Mouse (Mus musculus) thymus, postnatal 14 days (tissue): Measurements from ENCODE around the gene Klb.
A peak's percentile ranks its signal among the peaks of the same experiment; 100 is the strongest.
"Not testable (repeated sequence)": the region's sequence is repeated elsewhere in the genome, so short reads cannot be mapped to it uniquely, and the experiment has no call there.

Source experiments
- DNase-seq: peaks from one replicate; pipeline ENCODE4 v3.0.0; 2021

Klb gene

DNA sequence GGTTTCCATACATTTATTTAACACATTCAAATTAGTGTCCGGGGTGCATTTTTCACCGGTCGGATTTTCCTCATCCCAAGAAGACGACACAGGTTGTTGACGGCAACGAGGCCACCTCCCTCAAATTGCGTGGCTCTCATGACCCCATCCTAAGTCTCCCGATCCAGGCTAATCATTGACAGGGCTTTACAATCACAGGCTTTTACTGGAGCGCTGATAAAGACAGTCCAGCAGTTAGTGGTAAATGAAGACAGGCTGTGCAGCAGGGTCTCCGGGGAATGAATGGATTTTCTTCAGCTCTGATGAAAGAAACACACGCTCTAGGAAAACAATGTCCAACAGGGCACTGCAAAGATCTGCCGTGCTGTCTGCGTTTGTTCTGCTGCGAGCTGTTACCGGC is at the start of gene Klb:
TSS of gene Klb (plus strand) at position 147 of the 400 bp plus-strand sequence.
- DNase-seq: no peak

DNA sequence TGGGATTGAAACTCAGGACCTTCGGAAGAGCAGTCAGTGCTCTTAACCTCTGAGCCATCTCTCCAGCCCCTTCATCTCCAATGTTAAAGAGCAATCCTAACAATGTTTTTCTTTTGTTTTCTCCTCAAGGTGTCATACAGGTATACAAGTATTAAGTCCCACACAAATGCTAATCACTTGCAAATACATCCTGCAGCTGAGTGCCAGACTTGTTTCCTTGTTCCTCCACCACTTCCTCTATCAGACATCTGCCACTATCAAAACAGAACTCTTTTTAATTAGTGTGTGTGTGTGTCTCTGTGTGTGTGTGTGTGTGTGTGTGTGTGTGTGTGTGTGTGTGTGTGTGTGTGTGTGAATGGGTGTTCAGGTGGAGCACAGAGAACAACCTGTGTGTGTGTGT is 48.5 kb upstream of the Klb start:
- DNase-seq: not testable (repeated sequence)

DNA sequence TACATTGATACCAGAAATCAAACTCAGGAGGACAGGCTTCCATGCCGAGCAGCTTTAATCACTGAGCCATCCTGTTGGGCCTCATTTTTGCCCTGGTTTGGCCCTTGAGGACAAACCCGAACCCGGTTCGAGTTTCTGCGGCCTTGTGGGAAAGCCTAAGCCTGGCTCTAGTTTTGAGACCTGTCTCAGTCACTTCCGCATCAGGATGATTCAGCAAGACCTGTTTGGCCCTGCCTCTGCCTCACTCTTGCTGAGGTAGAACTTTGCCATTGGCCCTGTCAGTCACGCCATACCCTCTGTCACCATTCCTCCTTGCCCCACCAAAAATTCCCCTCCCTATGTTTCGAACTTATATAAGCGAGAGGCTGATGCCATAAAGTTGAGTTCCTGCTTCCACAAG is 48.0 kb upstream of the Klb start:
- no peak for DNase-seq

DNA sequence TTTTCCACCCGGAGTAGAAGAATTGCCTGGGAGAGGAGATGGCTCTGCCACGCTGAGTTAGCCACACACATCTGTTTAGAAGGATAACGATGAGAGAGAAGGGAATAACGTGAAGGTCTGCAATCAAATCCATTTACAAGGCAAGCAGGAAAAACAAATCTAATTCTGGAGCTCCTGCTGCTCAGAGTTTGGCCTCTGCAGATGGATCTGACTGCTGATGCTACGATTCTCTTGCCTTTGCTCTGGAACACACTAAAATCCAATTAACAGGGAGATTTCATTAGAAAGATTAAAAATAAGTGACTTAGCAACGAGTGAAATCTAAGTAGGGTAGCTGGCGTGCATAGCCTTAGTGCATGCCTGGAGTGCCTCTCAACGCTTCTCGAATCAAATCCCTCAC is 42.6 kb upstream of the Klb start:
- DNase-seq: no peak

DNA sequence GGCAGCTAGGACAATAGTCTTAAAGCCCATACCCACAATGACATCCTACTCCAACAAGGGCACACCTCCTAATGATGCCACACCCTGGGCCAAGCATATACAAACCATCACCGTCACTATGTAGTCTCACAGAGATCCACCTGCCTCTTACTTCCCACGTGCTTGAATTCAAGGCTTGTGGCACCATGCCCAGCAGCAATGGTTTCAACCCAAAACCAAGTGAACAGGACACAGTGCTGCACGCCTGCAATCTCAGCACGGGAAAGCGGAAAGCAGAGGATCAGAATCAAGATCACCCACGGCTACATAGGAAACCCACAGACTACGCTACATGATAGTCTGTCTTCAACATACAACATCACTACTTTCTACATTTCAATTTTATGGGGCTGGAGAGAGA is 39.9 kb upstream of the Klb start:
- no peak for DNase-seq

DNA sequence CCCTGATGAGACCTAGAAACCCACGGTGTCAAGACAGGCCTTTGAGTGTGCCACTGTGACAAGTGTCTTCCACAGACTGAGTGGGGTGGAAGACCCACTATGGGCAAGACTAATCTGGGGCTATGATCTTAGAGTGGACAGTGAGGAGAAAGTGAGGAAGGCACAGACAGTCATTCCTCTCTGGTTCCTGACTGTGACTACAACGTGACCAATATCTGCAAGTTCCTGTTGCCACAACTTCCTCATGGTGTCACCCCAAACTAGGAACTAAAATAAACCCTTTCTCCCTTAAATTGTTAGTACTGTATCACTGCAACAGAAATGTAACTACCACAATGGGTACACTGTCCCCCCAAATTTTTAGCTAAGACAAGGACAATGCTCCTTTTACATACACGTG is 39.2 kb upstream of the Klb start:
- DNase-seq: no peak

DNA sequence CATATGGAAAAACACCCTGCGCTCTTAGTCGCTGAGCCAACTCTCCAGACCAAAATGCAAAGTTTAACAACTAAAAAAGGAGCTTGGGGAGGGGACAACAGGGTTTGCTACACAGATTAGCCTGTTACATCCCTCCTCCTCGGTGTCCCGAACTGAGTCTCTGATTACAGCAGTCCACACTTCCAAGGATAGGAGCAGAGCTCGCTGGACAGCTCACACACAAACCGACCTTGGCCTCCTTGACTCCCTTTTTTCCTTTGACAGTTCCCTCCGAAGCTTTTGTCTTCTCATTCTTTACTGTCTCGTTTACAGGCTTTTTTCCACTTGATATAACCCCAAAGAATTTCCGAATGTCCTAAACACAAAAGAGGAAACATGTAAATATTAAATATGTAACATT is 28.9 kb upstream of the Klb start:
- no peak for DNase-seq

DNA sequence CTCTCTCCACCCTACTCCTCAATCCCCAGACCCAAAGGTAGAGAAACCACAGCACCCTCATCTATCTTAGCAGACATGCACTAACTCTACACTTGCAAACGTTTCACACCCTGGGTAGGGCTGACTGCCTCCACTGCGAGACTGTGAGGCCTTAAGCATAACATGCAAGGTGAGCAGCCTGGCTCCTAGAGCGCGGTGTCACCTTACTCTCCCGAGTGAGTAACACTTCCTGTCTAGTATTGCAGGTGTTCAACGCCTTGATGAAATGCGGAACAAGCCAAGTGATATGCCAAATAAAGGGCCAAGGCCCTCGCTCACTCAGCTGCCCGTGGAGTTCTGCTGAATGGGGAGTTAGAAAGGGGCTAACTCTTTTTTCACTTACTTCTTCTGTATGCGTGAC is 25.9 kb upstream of the Klb start:
- DNase-seq: peak; percentile 40

DNA sequence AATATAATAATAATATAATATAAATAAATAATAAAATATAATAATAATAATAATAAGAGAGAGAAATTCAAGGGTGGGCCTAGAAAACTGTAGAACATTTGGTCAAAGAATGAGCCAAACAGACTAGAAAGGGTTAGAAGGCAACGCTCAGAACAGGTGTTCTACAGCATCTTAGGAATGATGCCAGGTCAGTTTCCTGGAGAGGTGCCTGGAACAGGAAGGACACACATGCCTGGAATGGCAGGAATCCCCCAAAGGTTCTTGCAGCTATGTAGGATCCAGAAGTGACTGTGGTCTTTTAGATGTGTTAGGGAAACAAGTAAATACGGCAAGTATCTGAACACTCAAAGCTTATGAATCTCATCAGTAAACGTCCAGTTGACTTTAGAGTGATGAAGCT is 23.8 kb upstream of the Klb start:
- no peak for DNase-seq

DNA sequence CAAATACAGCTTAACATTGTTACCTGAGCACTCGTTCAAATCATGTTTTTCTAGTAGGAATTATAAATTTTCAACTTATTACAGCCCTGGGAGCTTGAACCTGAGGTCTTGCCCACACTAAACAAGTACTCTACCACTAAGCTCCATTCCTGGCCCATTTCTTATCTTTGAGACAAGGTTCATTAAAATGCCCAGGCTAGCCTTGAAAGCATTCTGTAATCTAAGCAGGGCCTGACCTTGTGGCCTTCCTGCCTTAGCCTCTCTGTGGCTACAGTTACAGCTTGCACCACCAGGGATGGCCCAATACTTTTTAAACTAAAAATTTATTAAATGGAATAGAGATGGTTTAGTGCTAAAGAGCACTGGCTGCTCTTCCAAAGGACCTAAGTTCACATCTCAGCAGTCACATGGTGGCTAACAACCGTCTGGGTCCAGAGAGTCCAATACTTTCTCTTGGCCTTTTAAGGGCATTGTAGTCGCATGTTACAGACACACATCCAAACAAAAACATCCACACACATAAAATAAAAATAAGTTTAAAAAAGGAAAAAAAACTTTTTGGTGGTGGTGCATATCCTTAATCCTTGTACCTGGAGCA is 23.3 kb upstream of the Klb start:
- DNase-seq: no peak

DNA sequence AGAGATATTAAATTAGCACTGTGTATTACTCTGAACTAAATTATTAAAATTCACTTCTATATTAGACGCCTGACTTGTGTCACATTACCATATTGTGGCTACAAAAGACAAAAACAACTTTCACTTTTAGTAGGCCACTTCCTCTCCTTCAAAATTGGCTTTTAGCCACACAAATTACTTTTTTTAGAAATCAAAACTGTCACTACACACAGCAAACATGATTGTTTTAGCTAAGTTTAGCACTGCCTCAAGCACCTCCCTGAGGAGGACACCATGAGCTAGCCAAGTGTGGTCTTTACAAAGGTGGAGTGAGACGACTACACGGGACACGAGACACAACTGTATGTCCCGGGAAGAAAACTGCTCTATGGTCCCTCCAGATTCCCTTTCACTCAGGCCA is 21.9 kb upstream of the Klb start:
- no peak for DNase-seq

DNA sequence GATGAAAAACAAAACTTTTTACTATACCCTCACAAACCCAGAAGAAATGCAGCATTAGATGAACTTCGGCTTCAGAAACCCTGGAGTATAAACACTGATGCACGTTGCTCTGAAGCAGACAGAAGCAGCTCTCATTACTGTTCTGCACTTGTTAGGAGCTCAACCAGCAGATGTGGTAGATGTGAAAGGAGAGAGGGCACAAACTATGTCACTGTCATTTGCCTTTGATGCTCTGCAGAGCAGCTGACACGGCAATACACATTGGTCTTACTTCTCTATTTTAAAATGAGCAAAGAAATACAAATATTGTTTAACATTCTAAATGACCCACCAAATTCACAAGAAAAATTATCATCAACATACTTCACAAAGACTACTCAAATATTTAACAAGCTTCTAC is 18.1 kb upstream of the Klb start:
- DNase-seq: no peak

DNA sequence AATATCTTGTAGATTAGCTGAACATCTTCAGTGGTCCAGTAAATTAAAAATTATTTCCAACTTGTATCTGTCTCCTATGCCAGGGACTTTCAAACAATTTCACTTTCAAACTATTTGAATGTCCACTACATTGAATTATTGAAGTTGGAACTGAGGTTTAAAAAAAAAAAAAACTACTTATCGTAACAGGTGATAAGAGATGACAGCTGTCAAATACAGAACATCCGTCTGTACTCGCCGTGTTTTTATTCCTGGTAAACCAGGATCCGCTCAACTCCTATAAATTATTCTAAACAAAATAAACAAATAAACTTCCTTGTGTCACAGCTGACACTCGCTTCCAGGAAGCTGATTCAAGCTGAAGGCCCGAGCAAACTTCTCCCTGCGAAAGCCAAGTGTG is 13.3 kb upstream of the Klb start:
- DNase-seq: no peak

DNA sequence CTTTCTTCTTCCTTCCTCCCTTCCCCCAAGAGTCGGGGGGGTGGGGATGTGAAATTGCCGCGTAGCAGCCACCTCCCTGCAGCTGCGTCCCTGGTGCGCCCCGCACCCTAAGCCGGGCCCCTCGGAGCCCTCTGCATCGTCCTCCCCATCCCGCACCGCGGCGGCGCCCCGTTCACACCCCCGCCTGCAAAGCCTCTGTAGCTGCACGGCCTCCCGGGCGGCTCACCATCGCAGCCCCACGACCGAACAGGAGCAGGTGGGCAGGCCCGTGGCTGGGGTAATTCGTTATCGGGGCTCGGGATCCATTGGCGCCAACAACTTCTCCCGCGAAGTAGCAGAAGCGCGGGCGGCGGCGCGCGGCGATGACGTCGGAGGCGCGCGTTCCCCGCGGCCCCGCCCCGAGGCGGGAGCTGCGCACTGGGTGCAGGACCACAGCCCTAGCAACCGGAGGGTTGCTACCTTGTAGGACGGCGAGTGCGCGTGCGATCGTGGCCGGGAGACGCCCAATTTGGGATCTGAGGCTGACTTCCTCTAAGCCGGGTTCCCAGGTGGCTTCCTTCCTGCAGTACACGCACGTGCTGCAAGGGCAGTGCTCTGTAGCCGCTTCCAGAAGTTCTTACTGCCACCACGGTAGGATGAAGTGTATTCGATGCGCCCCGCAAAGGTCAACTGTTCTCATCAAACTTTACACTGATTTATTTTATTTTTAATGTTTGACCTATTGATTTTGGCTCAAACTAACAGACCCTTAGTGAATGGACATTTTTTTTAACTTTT is 12.6 kb upstream of the Klb start, which contains the start of gene Rfc1:
TSS of gene Rfc1 (minus strand) at position 373 of the 777 bp plus-strand sequence.
- peak; percentile 89 for DNase-seq

DNA sequence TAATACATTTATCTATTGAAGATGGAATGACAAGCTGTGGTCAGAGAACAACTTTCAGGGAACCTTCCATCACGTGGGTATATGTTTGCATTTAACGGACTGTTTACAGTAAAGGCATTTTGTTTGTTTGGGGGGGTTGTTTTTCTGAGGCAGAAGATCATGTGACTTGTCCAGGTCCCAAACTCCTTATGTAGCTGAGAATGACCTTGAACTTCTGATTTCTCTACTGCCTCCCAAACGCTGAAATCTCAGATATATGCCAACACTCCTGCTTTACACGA is 12.1 kb upstream of the Klb start:
- DNase-seq: no peak

DNA sequence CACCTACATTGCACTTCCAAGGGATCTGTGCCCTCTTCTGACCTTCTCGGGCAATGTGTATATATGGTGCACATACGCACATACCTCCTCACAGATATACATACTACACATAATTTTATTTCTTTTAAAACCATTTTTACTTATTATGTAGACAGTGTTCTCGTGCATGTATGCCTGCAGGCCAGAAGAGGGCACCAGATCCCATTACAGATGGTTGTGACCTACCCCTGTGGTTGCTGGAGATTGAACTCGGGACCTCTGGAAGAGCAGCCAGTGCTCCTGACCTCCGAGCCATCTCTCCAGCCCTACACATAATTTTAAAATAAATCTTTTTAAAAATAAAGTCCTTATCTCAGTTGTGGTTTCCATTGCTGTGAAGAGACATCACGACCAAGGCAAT is 9.7 kb upstream of the Klb start:
- DNase-seq: peak; percentile 22

DNA sequence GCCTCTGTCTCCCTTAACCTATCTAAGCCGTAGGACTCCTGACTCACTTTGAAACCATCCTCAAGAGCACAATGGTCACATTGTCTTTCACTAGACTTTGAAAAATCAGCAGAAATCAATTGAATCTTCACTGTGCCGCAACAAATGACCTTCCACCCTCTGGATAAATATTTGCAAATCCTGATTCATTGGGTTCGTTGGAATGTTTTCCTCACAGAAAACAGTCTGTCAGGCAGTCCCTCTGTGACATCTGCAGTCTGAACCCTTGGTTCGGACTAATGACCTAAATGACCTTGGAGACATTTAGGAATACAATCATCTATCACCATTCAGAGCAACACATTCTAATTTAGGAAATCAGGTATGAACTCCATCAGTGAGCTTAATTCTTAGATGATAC is 7.9 kb upstream of the Klb start:
- no peak for DNase-seq

DNA sequence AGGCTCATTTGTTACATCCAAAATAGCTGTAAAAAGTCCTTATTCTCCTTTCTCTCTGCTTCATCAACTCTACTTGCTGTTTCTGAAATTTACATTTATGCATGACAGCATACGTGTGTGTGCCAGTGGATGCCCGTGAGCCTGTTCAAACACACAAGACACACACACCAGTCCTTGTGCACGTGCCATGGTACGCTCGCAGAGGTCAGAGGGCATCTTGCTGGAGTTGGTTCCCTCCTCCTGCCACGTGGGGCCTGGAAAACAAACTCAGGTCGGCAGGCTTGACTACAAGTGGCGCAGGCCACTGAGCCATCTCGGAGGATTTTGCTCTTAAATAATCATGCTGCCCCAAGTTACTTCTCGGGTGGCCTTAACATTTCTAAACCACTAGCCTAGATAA is 2.4 kb downstream of the Klb start:
- no peak for DNase-seq

DNA sequence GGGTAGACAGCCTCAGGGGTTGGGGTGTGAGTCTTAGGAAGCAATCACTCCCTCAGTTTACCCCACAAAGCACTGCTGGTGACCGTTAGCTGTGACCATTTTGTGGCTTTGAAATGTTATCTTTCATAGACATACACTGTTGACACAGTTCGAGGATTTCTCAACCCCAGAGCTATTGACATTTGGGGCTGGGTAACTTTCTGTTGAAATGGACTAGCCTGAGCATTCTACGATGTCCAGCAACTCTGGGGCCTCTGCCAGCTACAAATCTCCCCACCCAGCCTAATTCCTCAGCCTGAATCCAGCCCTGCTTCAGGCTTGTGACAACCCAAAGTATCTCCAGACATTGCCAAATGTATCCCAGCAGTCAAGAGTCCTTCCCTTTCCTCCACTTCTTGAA is 6.0 kb downstream of the Klb start:
- DNase-seq: no peak

DNA sequence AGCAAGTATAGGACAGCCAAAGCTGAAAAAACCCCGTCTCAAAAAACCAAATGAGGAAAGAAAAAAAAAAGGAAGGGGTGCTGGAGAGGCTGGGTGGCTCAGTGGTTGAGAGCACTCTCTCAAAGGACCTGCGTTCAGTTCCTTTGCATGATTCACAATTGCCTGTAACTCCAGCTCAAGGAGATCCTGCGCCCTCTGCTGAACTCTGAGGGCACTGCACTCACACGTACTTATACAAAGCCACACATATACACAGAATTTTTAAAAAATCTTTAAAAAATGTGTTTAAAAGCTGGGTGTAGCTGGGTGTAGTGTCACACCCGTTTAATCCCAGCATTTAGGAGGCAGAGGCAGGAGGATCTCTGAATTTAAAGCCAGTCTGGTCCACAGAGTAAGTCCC is 6.9 kb downstream of the Klb start:
- DNase-seq: no peak

DNA sequence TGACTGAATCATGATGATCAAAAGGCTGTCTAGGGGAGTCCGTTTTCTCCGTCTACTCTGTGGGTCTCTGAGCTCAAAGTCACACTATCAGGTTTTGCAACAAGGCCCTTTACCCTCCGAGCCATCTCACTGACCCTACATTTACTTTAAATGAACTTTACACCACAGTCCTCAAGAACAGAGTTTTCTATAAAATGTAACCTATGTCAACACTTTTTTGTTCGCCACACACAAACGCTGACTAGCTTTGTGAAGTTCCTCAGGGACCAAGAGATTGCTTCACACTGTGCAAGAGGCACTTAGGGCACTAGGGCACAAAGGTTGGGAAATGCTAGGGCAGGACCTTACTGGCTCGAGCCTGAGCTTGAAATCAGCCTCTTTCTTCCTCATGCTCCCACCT is 8.7 kb downstream of the Klb start:
- DNase-seq: no peak

DNA sequence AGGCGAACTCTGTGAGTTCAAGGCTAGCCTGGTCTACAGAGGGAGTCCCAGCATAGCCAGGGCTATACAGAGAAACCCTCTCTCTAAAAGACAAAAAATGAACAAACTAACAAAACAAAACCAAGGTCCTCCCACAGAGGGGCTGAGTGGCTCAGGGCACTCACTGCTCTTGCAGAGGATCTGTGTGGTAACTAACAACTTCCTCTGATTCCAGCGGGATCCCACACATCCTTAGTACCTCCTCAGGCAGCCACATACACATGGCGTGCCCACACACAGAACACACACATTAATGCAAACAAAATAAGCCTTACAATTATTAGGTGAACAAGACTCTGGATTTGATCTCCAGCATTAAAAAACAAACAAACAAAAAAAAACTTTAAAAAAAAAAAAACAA is 9.7 kb downstream of the Klb start:
- no peak for DNase-seq

DNA sequence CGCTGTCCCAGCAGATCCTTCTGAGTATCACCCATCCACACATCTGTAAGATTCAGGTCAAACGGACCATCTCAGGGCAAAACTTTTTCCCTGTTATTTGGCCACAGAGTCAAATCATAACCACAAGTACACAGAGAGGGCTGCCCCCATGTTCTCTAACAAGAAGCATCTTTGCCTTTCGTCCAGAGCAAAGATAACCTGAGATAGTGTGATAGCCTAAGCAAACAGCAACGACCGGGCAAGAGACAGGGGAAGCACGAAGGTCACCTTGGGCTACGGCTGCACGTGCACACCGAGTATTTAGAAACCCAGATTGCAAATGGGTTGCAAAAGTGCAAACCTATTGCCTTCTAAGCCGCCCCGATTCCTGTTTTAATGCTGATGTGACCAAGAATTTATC is 19.7 kb downstream of the Klb start:
- DNase-seq: no peak

DNA sequence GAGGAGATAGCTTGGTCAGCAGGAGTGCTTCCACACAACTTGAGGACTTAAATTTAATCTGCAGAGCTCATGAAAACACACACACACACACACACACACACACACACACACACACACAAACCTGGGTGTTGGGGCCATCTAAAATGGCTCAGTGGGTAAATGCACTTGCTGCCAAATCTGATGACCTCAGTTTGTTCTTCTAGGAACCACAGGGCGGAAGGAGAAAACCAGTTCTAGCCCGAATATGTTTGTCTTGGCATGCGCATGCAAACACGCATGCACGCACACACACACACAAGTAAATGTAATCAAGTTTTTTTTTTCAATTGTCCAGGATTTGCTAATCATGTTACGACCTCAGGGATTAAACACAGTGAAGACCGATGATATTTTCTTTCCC is 23.4 kb downstream of the Klb start:
- DNase-seq: no peak

DNA sequence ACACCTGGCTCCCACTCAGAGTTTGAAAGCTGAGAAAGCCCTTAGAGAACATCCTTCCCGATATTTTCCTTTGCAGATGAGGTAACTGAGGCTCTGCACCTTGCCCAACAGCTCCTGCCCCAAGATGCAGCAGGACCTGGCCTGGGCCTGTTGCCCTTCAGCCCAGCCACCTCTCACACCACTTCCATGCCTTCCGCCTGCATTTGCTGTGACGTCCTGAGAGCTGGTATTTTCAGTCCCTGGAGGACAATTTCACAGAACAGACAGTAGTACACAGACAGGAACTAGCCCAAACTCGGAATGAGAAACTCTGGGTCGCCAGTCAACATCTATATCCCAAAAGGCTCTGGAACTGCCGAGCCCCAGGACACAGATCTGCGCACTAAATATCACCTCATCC is 26.6 kb downstream of the Klb start:
- no peak for DNase-seq
